Mouse (Mus musculus): ENCODE measurements around the gene Slc5a11.
A peak's percentile ranks its signal among the peaks of the same experiment; 100 is the strongest.

Gene Slc5a11

DNA sequence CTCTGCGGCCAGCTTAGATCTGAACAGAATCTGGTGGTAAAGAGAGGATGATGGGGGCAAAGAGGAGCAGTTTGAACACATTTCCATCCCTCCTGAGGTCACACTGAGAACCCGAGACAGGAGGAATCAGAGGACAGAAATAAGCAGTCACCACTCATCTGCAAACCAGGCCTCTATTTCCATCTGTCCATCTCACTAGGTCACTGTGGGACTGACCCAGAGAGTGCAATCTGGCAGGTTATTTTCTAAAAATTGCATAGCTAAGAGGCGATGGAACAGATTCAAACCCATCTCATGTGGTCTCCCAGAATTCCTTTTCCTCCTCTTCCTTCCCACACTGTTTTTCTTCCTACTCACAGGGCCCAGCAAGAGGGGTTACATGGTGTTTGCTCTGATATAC is 73.3 kb downstream of the Slc5a11 start:
- DNase-seq, result no peak

DNA sequence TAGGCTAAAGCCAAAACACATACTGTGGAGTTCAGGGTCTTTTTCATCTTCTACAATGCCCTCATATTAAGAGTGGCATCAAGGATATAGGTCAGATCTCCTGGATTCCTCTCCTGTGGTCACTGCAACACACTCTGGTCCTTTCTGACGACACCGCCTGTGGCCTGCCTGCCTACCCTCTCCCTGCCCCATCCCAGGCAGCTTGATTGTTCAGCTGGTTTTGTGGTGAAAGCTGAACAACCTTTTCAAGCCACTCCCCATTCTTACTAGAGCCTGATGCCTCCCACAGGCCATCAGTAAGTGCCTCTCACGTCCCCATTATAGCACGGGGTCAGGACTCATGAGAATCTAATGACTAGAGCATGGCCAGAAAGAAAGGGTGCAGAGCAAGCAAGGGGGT is 74.6 kb downstream of the Slc5a11 start:
- DNase-seq, result no peak

DNA sequence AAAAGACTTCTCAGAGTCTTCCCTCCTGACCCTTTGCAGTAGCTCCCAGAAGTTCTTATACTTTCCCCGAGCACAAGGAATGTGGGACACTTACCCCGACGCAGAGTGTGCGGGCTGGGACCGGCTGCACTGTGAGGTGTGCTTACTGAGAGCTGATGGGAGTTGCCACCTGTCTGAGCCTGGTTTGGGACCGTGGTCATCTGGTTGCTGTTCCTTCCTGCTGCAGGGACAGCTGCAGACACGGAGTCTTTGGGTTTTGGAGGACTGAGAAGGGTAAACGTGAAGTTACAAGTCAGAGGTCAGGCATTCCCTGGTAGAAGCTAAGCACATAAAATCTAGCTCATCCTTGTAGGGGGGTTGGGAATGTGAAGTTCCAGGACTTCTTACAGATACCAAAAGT is 77.4 kb downstream of the Slc5a11 start:
- DNase-seq, result no peak

DNA sequence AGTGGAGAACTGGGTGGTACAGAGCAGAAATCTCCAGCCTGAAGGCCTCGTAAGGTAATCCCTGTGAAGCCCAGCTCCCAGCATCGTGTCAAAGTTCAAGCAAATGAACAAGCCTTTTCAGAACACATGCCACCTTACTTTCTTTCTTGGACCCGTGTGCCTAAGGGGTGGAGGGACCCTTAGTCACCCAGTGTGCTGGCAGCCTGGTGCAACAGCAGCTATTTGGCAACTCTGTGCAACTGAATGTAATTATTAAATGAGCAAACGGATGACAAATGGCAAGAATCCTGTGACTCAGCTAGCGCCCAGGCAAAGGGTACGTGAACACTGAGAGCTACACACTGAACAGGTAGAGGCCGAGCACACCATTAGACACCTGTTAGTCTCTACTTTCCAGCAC is 79.3 kb downstream of the Slc5a11 start:
- no peak for DNase-seq

DNA sequence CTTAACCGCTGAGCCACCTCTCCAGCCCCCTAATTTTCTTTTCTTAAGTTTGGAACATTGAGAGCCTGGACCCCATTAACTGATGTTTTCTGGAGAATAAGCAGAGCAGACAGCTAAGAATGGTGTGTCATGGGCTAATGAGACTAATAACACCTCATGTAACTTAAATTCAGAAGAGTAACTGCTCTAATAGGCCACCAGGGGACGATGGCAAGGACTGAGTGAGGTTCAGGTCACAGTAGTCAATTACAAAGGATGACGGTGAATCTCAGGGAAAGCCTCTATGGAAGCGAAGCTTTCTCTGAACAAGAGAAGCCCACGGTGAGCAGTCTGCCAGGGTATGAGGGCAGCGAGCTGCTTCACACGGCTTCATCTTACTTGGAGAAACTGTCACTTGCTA is 80.8 kb downstream of the Slc5a11 start:
- no peak for DNase-seq

DNA sequence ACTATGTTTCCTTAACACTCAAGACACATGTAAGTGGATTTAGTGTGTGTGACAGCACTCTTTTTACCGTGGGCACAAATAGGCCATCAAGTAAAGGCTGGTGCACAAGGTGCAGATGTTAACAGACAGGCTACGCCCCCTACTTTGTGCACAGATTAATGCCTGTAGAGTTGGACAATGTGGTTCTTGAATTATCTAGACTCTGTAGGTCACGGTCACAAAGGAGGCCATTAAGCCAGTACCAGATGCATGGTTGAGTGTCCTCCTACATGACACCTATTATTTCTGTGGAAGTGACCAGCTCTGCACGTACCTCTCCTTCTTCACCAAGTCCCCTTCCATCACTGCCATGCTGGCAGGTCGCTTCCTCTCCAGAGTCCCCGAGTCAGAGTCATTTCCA is 81.5 kb downstream of the Slc5a11 start:
- DNase-seq, result no peak

DNA sequence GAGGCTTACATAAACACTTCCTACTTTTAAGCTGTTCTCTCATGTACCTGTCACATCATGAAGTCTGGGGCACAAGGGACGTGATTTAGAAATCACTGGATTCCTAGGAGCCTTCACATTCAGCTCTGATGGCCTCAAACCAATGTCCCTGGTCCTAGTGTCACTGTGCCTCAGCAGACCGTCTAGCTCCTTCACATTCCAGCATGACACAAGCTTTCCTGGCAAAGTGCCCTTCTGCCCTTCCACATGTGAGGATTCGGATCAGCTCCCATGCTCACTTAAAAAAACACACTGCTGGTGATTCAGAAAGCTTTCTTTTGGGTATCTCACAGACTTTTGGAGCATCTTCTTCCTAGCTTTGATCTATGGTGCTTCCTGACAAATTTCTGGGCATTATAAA is 83.6 kb downstream of the Slc5a11 start:
- DNase-seq, result no peak

DNA sequence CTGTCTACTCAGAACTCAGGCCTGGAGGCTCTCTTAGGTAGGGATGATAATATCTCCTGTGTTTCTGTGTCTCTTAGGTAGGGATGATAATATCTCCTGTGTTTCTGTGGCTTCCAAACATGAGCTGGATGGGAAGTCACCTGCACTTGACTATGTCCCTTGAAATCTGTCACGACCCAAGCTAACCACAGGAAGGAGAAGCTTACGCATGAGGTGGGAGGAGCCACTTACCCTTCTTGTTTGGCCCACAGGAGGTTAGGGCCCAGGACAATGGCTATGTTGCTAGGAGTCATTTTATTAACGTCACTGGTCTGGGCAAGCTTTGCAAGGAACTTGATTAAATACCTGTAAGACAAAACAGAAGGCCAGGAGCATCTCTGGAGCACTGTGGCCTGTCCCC is 85.7 kb downstream of the Slc5a11 start:
- no peak for DNase-seq

DNA sequence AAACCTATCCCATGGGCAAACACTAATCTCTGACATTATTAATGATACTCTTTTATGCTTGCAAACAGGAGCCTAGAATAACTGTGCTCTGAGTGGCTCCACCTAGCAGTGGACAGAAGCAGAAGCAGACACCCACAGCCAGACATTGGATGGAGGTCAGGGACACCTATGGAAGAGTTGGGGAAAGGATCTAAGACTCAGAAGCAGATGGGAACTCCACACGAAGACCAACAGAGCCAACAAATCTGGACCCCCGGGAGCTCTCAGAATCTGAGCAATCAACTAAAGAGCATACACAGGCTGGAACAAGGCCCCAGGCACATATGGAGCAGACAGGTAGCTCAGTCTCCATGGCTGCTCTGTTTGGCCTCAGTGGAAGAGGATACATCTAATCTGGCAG is 90.8 kb downstream of the Slc5a11 start:
- DNase-seq, result no peak

DNA sequence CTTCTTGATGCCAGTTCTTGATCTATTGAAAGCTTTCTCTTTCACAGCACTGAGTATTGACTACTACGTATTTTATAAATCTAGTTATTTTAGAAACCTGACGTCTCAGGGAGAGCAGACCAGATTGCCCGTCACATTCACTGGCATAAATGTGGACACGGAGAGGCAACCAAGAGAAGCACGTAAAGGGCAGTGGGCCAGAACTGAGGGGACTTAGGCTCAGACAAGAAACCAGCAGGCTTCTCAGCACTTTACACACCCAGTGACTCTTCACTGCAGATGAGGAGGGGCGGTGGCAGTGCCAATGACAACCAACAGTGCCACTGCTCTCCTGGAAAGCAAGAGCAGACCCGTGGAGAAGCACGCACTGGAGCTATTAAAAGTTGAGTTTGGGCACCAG is 92.7 kb downstream of the Slc5a11 start:
- no peak for DNase-seq

DNA sequence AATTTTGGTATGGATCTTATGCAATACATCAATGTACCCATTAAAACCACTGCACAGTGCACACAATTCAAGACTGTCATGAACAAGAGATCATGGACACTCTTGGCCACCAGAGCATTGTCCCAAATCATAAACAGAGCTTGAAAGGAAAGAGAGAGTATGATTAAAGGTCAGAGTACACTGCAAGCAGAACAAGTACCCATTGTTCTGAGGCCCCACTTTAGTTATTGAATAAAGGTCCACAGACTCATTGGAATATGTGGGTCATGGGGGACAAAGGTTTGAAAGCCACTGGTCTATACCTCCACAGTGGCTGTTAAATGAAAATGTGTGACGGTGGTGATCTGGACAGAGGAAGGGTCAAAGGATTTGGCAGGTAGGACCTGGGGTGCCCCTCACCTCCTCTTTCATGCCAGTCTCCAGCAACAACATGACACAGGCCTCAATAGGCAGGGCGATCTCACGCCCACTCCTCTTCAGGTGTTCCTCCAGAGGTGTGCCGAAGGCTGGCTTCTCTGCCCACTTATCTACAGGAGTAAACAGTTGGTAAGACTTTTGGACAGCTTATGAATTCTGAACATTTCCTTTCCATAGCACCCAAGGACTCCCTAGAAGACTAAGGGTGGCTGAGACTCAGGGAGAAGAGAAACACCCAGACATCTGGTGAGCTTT is 93.4 kb downstream of the Slc5a11 start:
- no peak for DNase-seq

DNA sequence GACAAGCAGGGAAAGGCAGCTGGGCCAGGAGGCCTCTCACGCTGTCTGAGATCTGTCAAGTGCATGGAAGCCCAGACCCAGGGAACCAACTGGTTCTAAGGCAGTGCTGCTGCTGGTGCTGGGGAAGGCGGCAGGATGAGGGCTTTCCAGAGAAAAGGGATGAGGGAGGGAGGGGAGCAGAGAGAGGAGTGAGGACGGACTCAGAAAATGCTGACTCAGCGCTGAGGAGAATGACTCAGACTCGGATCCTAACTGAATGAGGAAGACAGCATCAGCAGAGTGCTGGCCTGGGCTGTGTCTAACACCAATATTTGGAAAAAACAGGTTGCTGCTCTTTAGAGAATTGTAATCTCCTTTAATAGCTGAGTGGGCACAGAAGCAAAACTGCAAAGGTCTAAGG is 97.3 kb downstream of the Slc5a11 start:
- no peak for DNase-seq

DNA sequence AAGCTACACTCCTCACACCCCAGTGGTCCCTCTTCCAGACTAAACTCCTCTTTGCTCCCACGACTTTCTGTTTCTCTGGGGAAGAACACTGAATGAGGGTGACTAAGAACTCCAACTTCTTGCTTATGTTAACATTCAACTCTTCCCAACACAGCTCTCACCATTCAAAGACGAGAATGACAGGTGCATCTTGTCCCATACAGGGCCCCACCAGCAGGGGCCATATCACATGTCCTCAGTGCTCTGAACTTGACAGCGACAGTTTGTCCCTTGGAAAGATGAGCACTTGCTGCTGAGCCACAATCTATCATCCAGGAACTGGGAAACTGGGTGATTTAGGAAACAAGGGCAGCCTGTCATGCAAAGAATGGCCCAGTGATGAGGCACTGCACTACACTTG is 98.2 kb downstream of the Slc5a11 start:
- no peak for DNase-seq

DNA sequence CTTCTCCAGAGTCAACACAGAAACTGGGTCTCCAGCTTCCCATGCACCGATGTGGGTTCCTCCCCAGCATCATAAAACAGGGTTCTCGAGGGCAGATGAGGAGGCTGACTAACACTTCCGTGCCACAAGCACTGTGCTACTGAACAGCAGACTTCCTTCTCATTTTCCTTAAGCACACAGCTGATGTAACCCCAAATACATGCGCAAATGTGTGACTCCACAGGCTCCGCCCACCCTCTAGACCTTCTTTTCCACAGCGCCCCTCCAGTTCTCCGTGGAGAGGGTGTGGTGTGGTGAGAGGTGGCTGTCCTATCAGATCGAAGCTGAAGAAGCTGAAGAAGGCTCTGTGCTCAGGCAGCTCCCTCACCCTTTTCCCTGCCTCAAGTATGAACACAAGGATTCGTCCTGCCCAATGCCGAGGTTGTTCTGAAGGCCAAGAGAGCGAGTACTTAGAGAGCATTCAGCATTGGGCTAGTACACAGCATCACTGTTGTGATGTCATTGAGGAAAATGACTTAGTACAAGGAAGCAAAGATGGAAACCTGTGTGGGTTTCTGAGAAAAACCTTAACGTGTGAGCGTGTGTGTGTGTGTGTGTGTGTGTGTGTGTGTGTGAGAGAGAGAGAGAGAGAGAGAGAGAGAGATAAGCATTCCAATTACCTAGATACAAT is 108.0 kb downstream of the Slc5a11 start:
- peak; percentile 22 for DNase-seq

Data from thymus, postnatal 25 days (tissue).